Mouse (Mus musculus) liver, embryonic 11.5 days (tissue): ENCODE measurements around the gene Cyp2b19. TPM values are rescaled to one million over a fixed set of nuclear protein-coding genes. Genes with fewer than 3 reads are reported as not detected.

Source experiments
- ATAC-seq: fragments of 200-750 bp; cut with Nextera tagmentation; replicated peaks from 2 replicates; pipeline ENCODE4 v1.8.0; 2017; ENCODE audit warnings: moderate number of reproducible peaks, mild to moderate bottlenecking, moderate TSS enrichment, moderate library complexity; ENCODE audit not compliant: low FRiP score
- DNase-seq: peaks from one replicate; pipeline ENCODE4 v3.0.0-alpha.2; 2017; ENCODE audit warnings: low spot score
- H3K27ac ChIP-seq: fragments of 300-500 bp; sonication (generic); 2 replicates; pipeline ENCODE4 v1.5.1; 2014; ENCODE audit warnings: mild to moderate bottlenecking, low read depth, low read length, control low read depth
- H3K27me3 ChIP-seq: fragments of 300-500 bp; sonication (generic); replicated peaks from 2 replicates; pipeline ENCODE4 v1.6.1; 2014; ENCODE audit warnings: low read length, mixed read lengths; ENCODE audit not compliant: control insufficient read depth, insufficient read depth
- H3K36me3 ChIP-seq: fragments of 300-500 bp; sonication (generic); 2 replicates; pipeline ENCODE4 v1.6.1; 2014; ENCODE audit warnings: mild to moderate bottlenecking, low read length, moderate library complexity, mixed read lengths; ENCODE audit not compliant: control insufficient read depth, insufficient read depth
- H3K4me1 ChIP-seq: fragments of 300-500 bp; sonication (generic); replicated peaks from 2 replicates; pipeline ENCODE4 v1.6.1; 2014; ENCODE audit warnings: low read length, mixed read lengths; ENCODE audit not compliant: control insufficient read depth, insufficient read depth
- H3K4me2 ChIP-seq: fragments of 300-500 bp; sonication (generic); 2 replicates; pipeline ENCODE4 v1.6.1; 2014; ENCODE audit warnings: mild to moderate bottlenecking, control low read depth, moderate library complexity
- H3K4me3 ChIP-seq: fragments of 300-500 bp; sonication (generic); 2 replicates; pipeline ENCODE4 v1.5.1; 2014; ENCODE audit warnings: low read depth, low read length, control low read depth
- H3K9ac ChIP-seq: fragments of 300-500 bp; sonication (generic); 2 replicates; pipeline ENCODE4 v1.6.1; 2014; ENCODE audit warnings: low read depth, low read length, control low read depth
- H3K9me3 ChIP-seq: fragments of 300-500 bp; sonication (generic); 2 replicates; pipeline ENCODE4 v1.6.1; 2016; ENCODE audit warnings: low read length, inconsistent platforms, mixed read lengths; ENCODE audit not compliant: control insufficient read depth
- WGBS: fragments of 180-500 bp; shearing (Covaris S2); extraction: QIAGEN DNeasy Blood & Tissue Kit; methylation state at CpG from one replicate; pipeline ENCODE4 v1.1.7; 2014; 5-methylcytosine and 5-hydroxymethylcytosine counted together
- polyA plus RNA-seq: library from polyadenylated mRNA; unstranded; fragments of >200 nt; fragmentation: Nextera tagmentation; extraction: Ambion mirVana; gene quantifications from 2 replicates; pipeline ENCODE4 v1.2.1, GENCODE M21; 2014

The Cyp2b19 gene
- polyA plus RNA-seq, 1 experiment from 2014 or later, result not detected

- Histone ChIP-seq H3K4me2 (no peak overlapping the region), H3K36me3 (no peaks in the 10 kb centered on the region), H3K27ac (no peak overlapping the region), H3K9ac (no peak overlapping the region), H3K4me1 (no peaks in the 10 kb centered on the region), H3K27me3 (no peaks in the 10 kb centered on the region), H3K4me3 (no peak overlapping the region), H3K9me3 (no peaks in the 10 kb centered on the region)
- no peak for DNase-seq
- ATAC-seq, result no peak
Measured at GRCm38 (mm10) chr7:26800104-26800503, 43.2 kb downstream of the Cyp2b19 start.

GRCm38 (mm10) chr7:26800996-26801395, 44.1 kb downstream of the Cyp2b19 start:
- H3K27me3 ChIP-seq, result no peaks in the 10 kb centered on the region
- H3K4me1 ChIP-seq, result no peaks in the 10 kb centered on the region
- no peaks in the 10 kb centered on the region for H3K36me3 ChIP-seq
- no peak overlapping the region for H3K4me2 ChIP-seq
- no peak overlapping the region for H3K9ac ChIP-seq
- DNase-seq (no peak), ATAC-seq (no peak)
- no peaks in the 10 kb centered on the region for H3K9me3 ChIP-seq
- 83% methylated on average over 1 of the region's 1 CpGs for WGBS
- H3K27ac ChIP-seq, result no peak overlapping the region
- H3K4me3 ChIP-seq, result no peak overlapping the region

GRCm38 (mm10) chr7:26808592-26808991, 51.6 kb downstream of the Cyp2b19 start, which contains the start of gene Cyp2g1:
Gene Cyp2g1 (plus strand): TSS chr7:26808892.
- Histone ChIP-seq H3K9me3 (no peaks in the 10 kb centered on the region), H3K9ac (no peak within 1 kb of the TSS), H3K27me3 (no peaks in the 10 kb centered on the region), H3K27ac (no peak within 1 kb of the TSS), H3K4me3 (no peak within 1 kb of the TSS), H3K4me2 (no peak within 1 kb of the TSS), H3K4me1 (no peaks in the 10 kb centered on the region), H3K36me3 (no peaks in the 10 kb centered on the region)
- WGBS, result 84% methylated on average over 2 of the region's 2 CpGs
- DNase-seq (no peak), ATAC-seq (no peak)

Other genes with a start within 250 kb of the Cyp2b19 start
- not detected in 2 replicates for gene Nlrp9a, start 222.1 kb upstream of the Cyp2b19 start, polyA plus RNA-seq
- gene Vmn1r185, start 138.7 kb upstream of the Cyp2b19 start, polyA plus RNA-seq, result not detected in 2 replicates
- not detected in 2 replicates for gene Cyp2b23, start 70.7 kb upstream of the Cyp2b19 start, polyA plus RNA-seq
- gene Cyp2g1, start 51.8 kb downstream of the Cyp2b19 start, polyA plus RNA-seq, result not detected in 2 replicates
- not detected in 2 replicates for gene Cyp2a5, start 78.2 kb downstream of the Cyp2b19 start, polyA plus RNA-seq
- gene Cyp2a22, start 182.2 kb downstream of the Cyp2b19 start, polyA plus RNA-seq, result not detected in 2 replicates